Mouse (Mus musculus) embryonic fibroblast, embryonic 13.5 days (primary cell): ENCODE data around the gene Ccz1. TPM values are rescaled to one million over a fixed set of nuclear protein-coding genes. Genes with fewer than 3 reads are reported as not detected.

ENCODE experiments used
- H3K27ac ChIP-seq: 2 replicates; pipeline ENCODE4 v1.5.1; 2012; ENCODE audit warnings: low read length, control low read depth, inconsistent platforms; ENCODE audit not compliant: insufficient read depth
- H3K4me1 ChIP-seq: 2 replicates; pipeline ENCODE4 v1.6.1; 2011; ENCODE audit warnings: low read length; ENCODE audit not compliant: control insufficient read depth, insufficient read depth
- H3K4me3 ChIP-seq: 2 replicates; pipeline ENCODE4 v1.5.1; 2011; ENCODE audit warnings: mild to moderate bottlenecking, control low read depth, low read length; ENCODE audit not compliant: insufficient read depth
- CTCF ChIP-seq: IDR thresholded peaks from 2 replicates; pipeline ENCODE4 v1.5.1; 2011; ENCODE audit warnings: mild to moderate bottlenecking, control low read depth, low read length, moderate library complexity, borderline replicate concordance; ENCODE audit not compliant: insufficient read depth
- POLR2A ChIP-seq: IDR thresholded peaks from 2 replicates; pipeline ENCODE4 v1.6.1; 2011; ENCODE audit warnings: low read depth, mild to moderate bottlenecking, control low read depth, low read length, moderate library complexity
- polyA plus RNA-seq: library from polyadenylated mRNA; stranded (reverse); fragments of >200 nt; gene quantifications from 2 replicates; pipeline ENCODE4 v1.2.4, GENCODE M21; 2011; ENCODE audit warnings: low read depth; ENCODE audit not compliant: missing spikeins, insufficient read length

Ccz1 gene
- polyA plus RNA-seq, 1 experiment: 69.6 TPM

DNA sequence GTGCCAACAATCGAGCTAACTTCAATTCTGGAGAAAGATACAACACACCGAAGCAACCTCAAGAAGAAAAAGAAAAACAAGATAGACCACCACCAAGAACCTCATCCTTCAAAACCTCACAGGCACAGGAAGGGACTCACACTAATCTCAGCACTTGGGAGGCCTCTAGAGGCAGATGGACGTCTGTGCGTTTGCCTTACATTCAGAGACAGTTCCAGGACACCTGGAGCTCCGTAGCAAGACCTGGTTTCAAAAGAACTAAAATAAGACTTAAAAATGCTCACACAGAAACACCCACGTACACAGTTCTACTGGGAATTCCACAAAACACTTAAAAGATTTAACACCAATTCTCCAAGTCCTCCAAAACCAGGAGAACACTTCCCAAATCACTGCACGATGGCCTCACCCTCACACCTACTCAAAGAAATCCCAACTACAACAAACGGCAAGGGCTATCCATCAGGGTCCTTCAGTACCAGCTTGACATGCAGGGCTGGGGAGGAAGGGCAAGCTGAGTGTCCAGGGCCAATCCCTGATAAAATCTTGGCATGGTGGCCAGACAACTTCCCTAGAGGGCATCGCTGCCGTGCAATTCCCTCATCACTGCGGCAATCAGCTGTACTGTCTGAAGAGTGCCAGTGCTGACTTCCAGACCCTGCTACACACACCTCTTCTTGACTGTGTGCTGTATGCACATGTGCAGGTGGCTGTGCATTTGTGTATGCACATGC is 19.9 kb downstream of the Ccz1 start:
- H3K4me3 ChIP-seq: no peak overlapping the region

DNA sequence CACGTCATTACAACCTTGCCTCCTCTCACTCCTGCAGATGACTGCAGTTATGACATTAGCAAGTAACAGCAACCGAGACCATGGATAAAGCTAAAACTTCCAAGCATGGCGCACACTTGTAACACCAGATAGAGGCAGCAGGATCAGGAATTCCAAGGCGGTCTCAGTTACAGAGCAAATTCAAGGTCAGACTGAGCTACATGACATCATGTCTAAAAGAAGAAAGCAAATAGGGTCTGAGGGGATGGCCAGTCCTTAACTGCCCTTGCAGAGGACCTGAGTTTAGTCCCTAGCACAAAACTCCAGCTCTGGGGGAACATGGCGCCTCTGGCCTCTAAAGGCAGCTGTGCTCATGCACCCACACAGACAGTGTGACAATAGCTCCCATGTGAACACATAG is 20.8 kb downstream of the Ccz1 start:
- TF ChIP-seq CTCF (no peak), POLR2A (no peak)
- H3K4me1 ChIP-seq: no peaks in the 10 kb centered on the region
- H3K4me3 ChIP-seq: no peak overlapping the region
- H3K27ac ChIP-seq: no peak overlapping the region

More for the DNA sequence above, 19.9 kb downstream of the Ccz1 start:
- no peak for TF ChIP-seq POLR2A
- no peak for TF ChIP-seq CTCF
- Histone ChIP-seq H3K4me1 (no peaks in the 10 kb centered on the region), H3K27ac (no peak overlapping the region)

DNA sequence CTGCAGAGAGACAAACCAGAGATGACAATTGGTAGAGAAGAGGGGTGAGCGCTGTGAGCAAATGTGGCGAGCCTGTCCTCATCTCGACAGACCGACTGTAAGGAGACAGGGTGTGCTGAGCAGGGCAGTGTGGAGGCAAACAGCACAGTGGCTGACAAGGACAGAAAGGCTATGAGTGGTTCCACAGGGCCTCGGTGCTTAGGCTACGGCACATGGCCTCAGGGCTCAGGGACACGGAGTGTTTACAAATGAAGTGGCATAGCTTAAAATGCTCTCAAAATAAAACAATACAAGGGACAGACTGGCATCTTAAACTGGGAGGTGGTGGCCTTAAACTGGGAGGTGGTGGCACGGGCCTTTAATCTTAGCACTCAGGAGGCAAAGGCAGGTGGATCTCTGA is 21.4 kb downstream of the Ccz1 start:
- H3K4me3 ChIP-seq: no peak overlapping the region
- H3K4me1 ChIP-seq: no peaks in the 10 kb centered on the region
- TF ChIP-seq POLR2A: no peak
- no peak for TF ChIP-seq CTCF
- H3K27ac ChIP-seq: no peak overlapping the region

DNA sequence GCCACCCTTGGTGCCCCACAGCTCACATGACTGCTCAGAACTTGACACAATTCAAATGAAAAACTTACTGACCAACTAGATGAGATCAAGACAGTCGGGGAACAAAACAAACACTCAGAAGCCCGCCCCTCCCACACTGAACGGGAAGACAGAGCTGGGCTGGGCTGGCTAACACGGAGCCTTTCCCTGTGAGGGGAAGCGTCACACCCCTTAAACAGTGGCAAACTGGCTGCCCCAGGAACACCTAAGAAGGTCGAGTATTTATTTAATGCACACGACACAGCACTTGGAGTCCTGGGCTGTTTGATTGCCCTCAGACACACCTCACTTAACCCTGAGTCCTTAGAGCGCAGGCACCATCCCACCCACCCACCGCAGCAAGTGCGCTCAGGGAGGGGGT is 22.0 kb downstream of the Ccz1 start:
- no peak overlapping the region for H3K4me3 ChIP-seq
- H3K27ac ChIP-seq: no peak overlapping the region
- TF ChIP-seq CTCF (no peak), POLR2A (no peak)
- no peaks in the 10 kb centered on the region for H3K4me1 ChIP-seq

DNA sequence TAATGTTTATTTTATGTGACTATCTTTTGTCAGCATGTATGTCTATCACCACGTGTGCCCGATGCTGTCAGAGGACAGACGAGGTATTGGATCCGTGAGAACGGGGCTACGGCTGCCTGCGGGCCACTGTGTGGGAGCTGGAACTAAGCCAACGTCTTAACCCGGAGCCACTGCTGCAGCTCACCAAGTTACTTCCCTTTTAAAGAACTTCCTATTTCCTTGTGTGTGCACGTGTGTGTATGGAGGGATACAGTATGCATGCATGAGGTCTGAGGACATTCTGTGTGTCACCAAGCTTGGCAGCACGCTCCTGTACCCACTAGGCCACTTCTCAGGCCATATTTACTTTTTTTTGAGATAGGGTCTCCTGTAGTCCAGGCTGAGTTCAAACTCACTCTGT is 24.6 kb downstream of the Ccz1 start:
- TF ChIP-seq POLR2A (no peak), CTCF (no peak)

DNA sequence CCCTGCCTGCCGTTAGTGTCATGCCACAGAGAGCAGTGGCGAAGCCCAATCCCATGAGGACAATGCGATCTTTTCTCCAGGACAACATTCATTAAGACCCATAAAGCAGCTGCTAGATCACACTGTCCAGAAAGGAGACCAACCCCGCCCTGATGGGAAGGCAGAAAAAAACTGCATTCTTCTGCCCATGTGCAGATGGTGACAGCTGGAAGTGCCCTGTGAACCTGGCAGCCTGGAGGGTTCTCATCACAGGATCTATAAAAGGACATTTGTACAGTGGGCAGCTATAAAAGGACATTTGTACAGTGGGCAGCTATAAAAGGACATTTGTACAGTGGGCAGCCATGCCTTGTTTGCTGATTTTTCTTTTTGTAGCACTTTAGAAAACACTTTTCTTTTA is 25.6 kb downstream of the Ccz1 start:
- no peak overlapping the region for H3K4me3 ChIP-seq
- TF ChIP-seq POLR2A (no peak), CTCF (no peak)
- no peak overlapping the region for H3K27ac ChIP-seq
- no peaks in the 10 kb centered on the region for H3K4me1 ChIP-seq

More for the DNA sequence above, 24.6 kb downstream of the Ccz1 start:
- Histone ChIP-seq H3K4me1 (no peaks in the 10 kb centered on the region), H3K4me3 (no peak overlapping the region), H3K27ac (no peak overlapping the region)

DNA sequence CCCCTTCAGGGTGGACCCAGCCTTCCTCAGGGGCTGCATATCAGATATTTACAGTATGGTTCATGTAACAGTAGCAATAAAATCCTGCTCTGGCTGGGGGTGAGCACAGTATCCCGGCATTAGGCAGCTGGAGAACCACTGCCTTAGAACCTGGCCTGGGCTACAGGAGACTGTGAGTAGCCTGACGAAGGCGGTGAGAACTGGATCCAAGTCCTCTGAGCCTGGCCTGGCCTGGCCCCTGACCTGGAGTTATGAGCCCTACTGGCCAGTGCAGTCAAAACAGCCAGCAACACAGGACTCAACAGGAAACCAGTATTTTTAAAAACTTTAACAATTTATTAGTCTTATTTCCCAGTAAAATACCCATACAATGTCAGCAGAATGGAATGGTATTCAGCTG is 27.1 kb downstream of the Ccz1 start:
- Histone ChIP-seq H3K27ac (no peak overlapping the region), H3K4me3 (no peak overlapping the region), H3K4me1 (no peaks in the 10 kb centered on the region)
- no peak for TF ChIP-seq POLR2A
- no peak for TF ChIP-seq CTCF

DNA sequence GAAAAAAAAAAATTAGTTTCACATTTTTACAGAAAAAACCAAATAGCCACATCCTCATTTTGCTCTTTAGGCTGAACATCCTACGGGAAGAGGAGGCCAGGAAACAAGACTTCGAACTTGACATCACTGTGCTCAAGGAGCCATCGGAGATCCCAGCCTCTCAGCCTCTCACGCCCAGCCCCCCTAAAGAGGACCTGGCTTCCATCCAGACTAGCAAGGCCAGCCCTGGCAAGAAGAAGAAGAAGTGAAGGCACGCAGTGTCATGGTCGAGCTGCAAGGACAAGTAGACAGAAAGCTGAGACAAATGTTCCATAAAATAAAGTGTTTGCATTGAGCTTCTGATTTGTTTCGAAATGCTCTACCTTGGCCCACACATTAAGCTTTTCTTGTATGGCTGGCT is 29.3 kb downstream of the Ccz1 start:
- H3K4me3 ChIP-seq: no peak overlapping the region
- no peaks in the 10 kb centered on the region for H3K4me1 ChIP-seq
- TF ChIP-seq POLR2A (no peak), CTCF (no peak)
- H3K27ac ChIP-seq: no peak overlapping the region

DNA sequence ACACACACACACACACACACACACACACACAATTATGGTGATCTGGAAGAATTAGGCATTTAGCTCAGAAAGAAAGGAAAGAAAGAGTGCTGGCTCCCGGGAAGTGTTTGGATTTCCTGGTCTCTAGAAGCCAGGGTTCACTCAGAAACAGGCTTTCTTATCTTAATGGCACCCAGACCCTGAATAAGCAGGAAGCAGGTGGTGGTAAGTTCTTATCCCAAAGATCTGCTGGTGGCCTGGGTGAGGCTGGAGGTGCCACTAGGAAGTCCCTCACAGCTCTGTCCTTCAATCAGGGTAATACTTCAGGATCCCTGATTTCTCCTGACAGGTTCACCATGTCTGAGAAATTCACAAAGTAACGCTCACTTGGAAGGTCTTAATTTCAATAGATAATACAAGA is 32.3 kb downstream of the Ccz1 start:
- Histone ChIP-seq H3K4me1 (no peaks in the 10 kb centered on the region), H3K4me3 (no peak overlapping the region), H3K27ac (no peak overlapping the region)
- TF ChIP-seq CTCF (no peak), POLR2A (no peak)

DNA sequence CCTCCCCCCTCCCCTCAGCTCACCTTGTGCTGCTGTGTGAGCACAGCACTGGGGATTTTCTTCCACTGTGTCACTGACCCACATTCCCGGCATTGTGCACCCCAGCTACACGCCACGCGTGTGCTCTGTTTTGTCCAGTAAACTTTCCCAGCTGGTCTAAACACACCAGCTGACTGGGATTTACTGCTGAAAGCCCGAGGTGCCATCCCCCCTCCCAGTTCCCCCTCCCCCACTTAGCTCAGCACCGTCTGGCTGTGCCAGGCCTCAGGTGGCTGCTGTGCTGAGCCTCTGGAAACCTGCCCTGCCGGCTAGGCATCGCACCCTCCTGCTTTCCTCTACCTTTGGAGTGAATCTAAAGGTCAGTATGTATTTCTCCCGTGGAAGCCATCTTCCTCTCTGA is 33.8 kb downstream of the Ccz1 start:
- Histone ChIP-seq H3K4me3 (no peak overlapping the region), H3K27ac (no peak overlapping the region), H3K4me1 (no peaks in the 10 kb centered on the region)

More for the DNA sequence above, 33.8 kb downstream of the Ccz1 start:
- no peak for TF ChIP-seq CTCF
- no peak for TF ChIP-seq POLR2A
